In genomic region chr6:126045931-126046330, GRCm38 (mm10) we compare ENCODE assay signal across 9 mouse cellular contexts.
A peak's percentile ranks its signal among the peaks of the same experiment; 100 is the strongest.
DNase-seq lines count a peak whose midpoint lies in the region; ATAC-seq and TF ChIP-seq lines count a peak whose summit lies in the region.
"Had no signal": no experiment of that assay in that cellular context is flagged by ENCODE, and none has a peak within 500 bp of the region (broad histone marks: within the 10 kb centered on the region; RNA-seq: fewer than 3 reads in every experiment).

No protein-coding gene starts in this region.

- intact Hi-C loops in gastrocnemius, postnatal 14 days (cut with DNase I; ENCODE audit: low total_unique reads) = loop anchor here (10.0 kb wide), 1 partner anchor 119 kb away; the partner anchor contains the start of gene Ntf3
- intact Hi-C loops in gastrocnemius, postnatal 36 days (cut with DNase I) = loop anchor here (5.0 kb wide), 1 partner anchor 111 kb away; no protein-coding TSS in a partner anchor
- intact Hi-C loops in left cerebral cortex, postnatal 25 days (cut with DNase I) = no loop called here

- H3K27ac ChIP-seq in midbrain, embryonic 10.5 days (replicated peaks) = no peak overlapping the region
- H3K27ac ChIP-seq in midbrain, embryonic 13.5 days = no peak overlapping the region
- H3K27ac ChIP-seq in liver, embryonic 14.5 days = no peak overlapping the region
- H3K27ac ChIP-seq: liver, embryonic 15.5 days had no signal

- ATAC-seq in midbrain, embryonic 13.5 days = no peak
- ATAC-seq in liver, embryonic 14.5 days (ENCODE audit: insufficient read depth) = no peak

- TF ChIP-seq EP300 in liver, embryonic 14.5 days (IDR thresholded peaks at IDR 0.05; ENCODE audit: low read depth) = no peak

- H3K4me3 ChIP-seq in midbrain, embryonic 10.5 days = no peak overlapping the region
- H3K4me3 ChIP-seq in midbrain, embryonic 13.5 days (replicated peaks) = no peak overlapping the region
- H3K4me3 ChIP-seq in liver, embryonic 14.5 days (ENCODE audit: insufficient read depth in 1 of 2, low read depth in 2 of 2, low read length in 2 of 2) = no peak overlapping the region
- H3K4me3 ChIP-seq: liver, embryonic 15.5 days had no signal

- WGBS in midbrain, embryonic 10.5 days = 46% methylated on average over 4 of the region's 4 CpGs
- 43% methylated on average over 4 of the region's 4 CpGs for WGBS in midbrain, embryonic 13.5 days
- WGBS in liver, embryonic 14.5 days (ENCODE audit: insufficient replicate concordance) = 22% methylated on average over 4 of the region's 4 CpGs

- H3K9ac ChIP-seq in midbrain, embryonic 13.5 days (replicated peaks) = no peak overlapping the region
- H3K9ac ChIP-seq in liver, embryonic 14.5 days (replicated peaks) = no peak overlapping the region
- H3K9ac ChIP-seq: liver, embryonic 15.5 days had no signal

- H3K4me1 ChIP-seq in midbrain, embryonic 10.5 days = no peaks in the 10 kb centered on the region
- H3K4me1 ChIP-seq in midbrain, embryonic 13.5 days (replicated peaks) = no peaks in the 10 kb centered on the region
- no peaks in the 10 kb centered on the region for H3K4me1 ChIP-seq in liver, embryonic 14.5 days (replicated peaks; ENCODE audit: control insufficient read depth in 2 of 2, insufficient read depth in 2 of 2, low read length in 1 of 2)
- H3K4me1 ChIP-seq: liver, embryonic 15.5 days had no signal

- H3K36me3 ChIP-seq in midbrain, embryonic 10.5 days = no peaks in the 10 kb centered on the region
- no peaks in the 10 kb centered on the region for H3K36me3 ChIP-seq in midbrain, embryonic 13.5 days
- no peaks in the 10 kb centered on the region for H3K36me3 ChIP-seq in liver, embryonic 14.5 days (replicated peaks; ENCODE audit: control insufficient read depth, insufficient read depth, low read depth)
- H3K36me3 ChIP-seq: liver, embryonic 15.5 days had no signal

- H3K4me2 ChIP-seq in midbrain, embryonic 13.5 days (replicated peaks) = no peak overlapping the region
- no peak overlapping the region for H3K4me2 ChIP-seq in liver, embryonic 14.5 days (ENCODE audit: low read depth)
- H3K4me2 ChIP-seq: liver, embryonic 15.5 days had no signal

- peak; percentile 45; the same call in 1 of the 2 replicates for TF ChIP-seq CTCF in liver, embryonic 14.5 days (IDR thresholded peaks at IDR 0.05; ENCODE audit: low read depth)

- H3K9me3 ChIP-seq in midbrain, embryonic 10.5 days (replicated peaks) = no peaks in the 10 kb centered on the region
- no peaks in the 10 kb centered on the region for H3K9me3 ChIP-seq in midbrain, embryonic 13.5 days
- no peaks in the 10 kb centered on the region for H3K9me3 ChIP-seq in liver, embryonic 14.5 days (ENCODE audit: control insufficient read depth, low read length)
- H3K9me3 ChIP-seq: liver, embryonic 15.5 days had no signal

- no peaks in the 10 kb centered on the region for H3K27me3 ChIP-seq in midbrain, embryonic 10.5 days (ENCODE audit: low read depth, poor library complexity, severe bottlenecking)
- no peaks in the 10 kb centered on the region for H3K27me3 ChIP-seq in midbrain, embryonic 13.5 days
- no peaks in the 10 kb centered on the region for H3K27me3 ChIP-seq in liver, embryonic 14.5 days (ENCODE audit: control insufficient read depth, insufficient read depth, low read length)
- H3K27me3 ChIP-seq: liver, embryonic 15.5 days had no signal

- DNase-seq in gastrocnemius, postnatal 14 days = peak; percentile 26
- DNase-seq in gastrocnemius, postnatal 36 days = no peak
- DNase-seq in midbrain, embryonic 10.5 days (ENCODE audit: low spot score) = peak; percentile 45
- DNase-seq in adrenal gland, postnatal 36 days = peak; percentile 17 to 23
- no peak for DNase-seq in liver, embryonic 14.5 days (ENCODE audit: low read depth in 3 of 3, low spot score in 3 of 3)
- no peak for DNase-seq in left cerebral cortex, postnatal 25 days (ENCODE audit: low spot score in 2 of 2)
- DNase-seq in cerebellum, adult 9-11 months = no peak

Comparison
In these comparisons a context has a peak if more than half of its experiments do, and no peak if none do; other contexts are left out.
1. DNase-seq: peak in gastrocnemius, postnatal 14 days (single experiment), midbrain, embryonic 10.5 days (single experiment) and adrenal gland, postnatal 36 days (2 of 2); none in gastrocnemius, postnatal 36 days (0 of 2), liver, embryonic 14.5 days (0 of 3), left cerebral cortex, postnatal 25 days (0 of 2) and cerebellum, adult 9-11 months (single experiment).